In the genomic region with DNA sequence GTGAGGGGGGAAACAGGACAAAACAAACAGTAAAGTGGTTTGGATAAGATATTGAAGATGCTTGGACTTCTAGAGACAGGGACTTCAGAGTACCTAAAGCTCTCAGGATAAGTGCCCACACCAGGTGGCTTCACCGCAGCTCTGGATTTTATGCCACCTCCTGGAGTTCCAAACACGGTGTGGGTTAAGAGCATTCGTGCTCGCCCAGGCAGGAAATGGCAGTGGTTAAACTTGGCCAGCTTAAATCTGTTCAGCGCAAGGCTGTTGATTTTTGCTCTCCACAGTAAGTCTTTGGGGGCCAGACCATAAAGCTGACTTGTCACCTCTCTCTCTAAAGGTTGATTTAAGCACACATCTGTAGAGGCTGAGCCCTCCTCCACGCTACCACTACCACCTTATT, we compare ENCODE assay signal across 23 mouse cellular contexts.
A peak's percentile ranks its signal among the peaks of the same experiment; 100 is the strongest.
DNase-seq lines count a peak whose midpoint lies in the region; ATAC-seq and TF ChIP-seq lines count a peak whose summit lies in the region.
"Had no signal": no experiment of that assay in that cellular context is flagged by ENCODE, and none has a peak within 500 bp of the region (broad histone marks: within the 10 kb centered on the region; RNA-seq: fewer than 3 reads in every experiment).

No protein-coding gene starts in this region.

- peak; percentile 66 for DNase-seq in heart, embryonic 10.5 days (ENCODE audit: low spot score)
- no peak for DNase-seq in heart, adult 2 months
- DNase-seq in lung, adult 2 months = no peak
- no peak for DNase-seq in embryonic facial prominence, embryonic 10.5 days (ENCODE audit: low spot score)
- no peak for DNase-seq in urinary bladder, postnatal 10 days (ENCODE audit: low spot score)
- no peak for DNase-seq in forebrain, embryonic 11.5 days (ENCODE audit: low spot score)
- DNase-seq: adrenal gland, postnatal 14 days; B cell, adult 2 months; cerebellum, adult 11-12 months; cerebellum, adult 9-10 months; cerebellum, postnatal 25 days; forebrain, postnatal 0 days; gastrocnemius, postnatal 14 days; heart, postnatal 14 days had no signal

- peaks cover 25% of the 10 kb centered on the region for H3K4me1 ChIP-seq in heart, embryonic 10.5 days
- H3K4me1 ChIP-seq in heart, adult 2 months (ENCODE audit: control insufficient read depth, insufficient read depth, low read length) = peaks cover 2% of the 10 kb centered on the region; the same call in 1 of the 2 replicates
- peaks cover 20% of the 10 kb centered on the region; the same call in 1 of the 2 replicates for H3K4me1 ChIP-seq in lung, embryonic 15.5 days
- peaks cover 2% of the 10 kb centered on the region; the same call in 1 of the 2 replicates for H3K4me1 ChIP-seq in lung, adult 2 months (ENCODE audit: control insufficient read depth, insufficient read depth, low read length)
- peaks cover 49% of the 10 kb centered on the region for H3K4me1 ChIP-seq in embryonic facial prominence, embryonic 10.5 days
- peaks cover 68% of the 10 kb centered on the region for H3K4me1 ChIP-seq in limb, embryonic 13.5 days
- H3K4me1 ChIP-seq in forebrain, embryonic 11.5 days (replicated peaks; ENCODE audit: control insufficient read depth, insufficient read depth, low read length) = peaks cover 16% of the 10 kb centered on the region

- 67% methylated on average over 6 of the region's 6 CpGs for WGBS in heart, embryonic 10.5 days
- 63% methylated on average over 6 of the region's 6 CpGs for WGBS in heart, adult 2 months
- 38% methylated on average over 6 of the region's 6 CpGs for WGBS in lung, embryonic 15.5 days
- WGBS in lung, adult 2 months = 35% methylated on average over 6 of the region's 6 CpGs
- WGBS in embryonic facial prominence, embryonic 10.5 days = 75% methylated on average over 6 of the region's 6 CpGs
- WGBS in limb, embryonic 13.5 days = 19% methylated on average over 6 of the region's 6 CpGs
- 55% methylated on average over 6 of the region's 6 CpGs for WGBS in forebrain, embryonic 11.5 days

- H3K9me3 ChIP-seq in heart, embryonic 10.5 days = no peaks in the 10 kb centered on the region
- H3K9me3 ChIP-seq in lung, embryonic 15.5 days = no peaks in the 10 kb centered on the region
- H3K9me3 ChIP-seq in embryonic facial prominence, embryonic 10.5 days = no peaks in the 10 kb centered on the region
- no peaks in the 10 kb centered on the region for H3K9me3 ChIP-seq in limb, embryonic 13.5 days
- H3K9me3 ChIP-seq in forebrain, embryonic 11.5 days (ENCODE audit: control insufficient read depth, low read length) = peaks cover 2% of the 10 kb centered on the region; the same call in 1 of the 2 replicates
- H3K9me3 ChIP-seq: embryonic facial prominence, embryonic 15.5 days; forebrain, embryonic 12.5 days had no signal

- no peak for TF ChIP-seq EP300 in heart, adult 2 months (IDR thresholded peaks at IDR 0.05; ENCODE audit: insufficient read depth, low read depth, low read length)

- H3K9ac ChIP-seq in heart, adult 2 months (ENCODE audit: low read depth, low read length) = no peak overlapping the region
- H3K9ac ChIP-seq in lung, embryonic 15.5 days = no peak overlapping the region
- no peak overlapping the region for H3K9ac ChIP-seq in limb, embryonic 13.5 days
- H3K9ac ChIP-seq in forebrain, embryonic 11.5 days (ENCODE audit: low read length) = no peak overlapping the region
- H3K9ac ChIP-seq: embryonic facial prominence, embryonic 15.5 days; forebrain, embryonic 12.5 days; forebrain, postnatal 0 days; hindbrain, embryonic 14.5 days had no signal

- H3K36me3 ChIP-seq in heart, embryonic 10.5 days = no peaks in the 10 kb centered on the region; the same call in 1 of the 2 replicates
- H3K36me3 ChIP-seq in heart, adult 2 months (ENCODE audit: control insufficient read depth, insufficient read depth, low read length) = no peaks in the 10 kb centered on the region
- H3K36me3 ChIP-seq in lung, embryonic 15.5 days = no peaks in the 10 kb centered on the region
- H3K36me3 ChIP-seq in embryonic facial prominence, embryonic 10.5 days (replicated peaks) = no peaks in the 10 kb centered on the region
- H3K36me3 ChIP-seq in limb, embryonic 13.5 days = no peaks in the 10 kb centered on the region
- no peaks in the 10 kb centered on the region for H3K36me3 ChIP-seq in forebrain, embryonic 11.5 days (ENCODE audit: control insufficient read depth, insufficient read depth, low read length)
- H3K36me3 ChIP-seq: embryonic facial prominence, embryonic 15.5 days; forebrain, embryonic 12.5 days; G1E; hindbrain, embryonic 10.5 days had no signal

- no peak overlapping the region for H3K27ac ChIP-seq in heart, embryonic 10.5 days
- H3K27ac ChIP-seq in heart, adult 2 months = no peak overlapping the region; the same call in 1 of the 2 replicates
- peak overlapping the region; percentile 29; the same call in 1 of the 2 replicates for H3K27ac ChIP-seq in lung, embryonic 15.5 days
- peak overlapping the region; percentile 52 for H3K27ac ChIP-seq in embryonic facial prominence, embryonic 10.5 days (replicated peaks)
- peak overlapping the region; percentile 72; the same call in 1 of the 2 replicates for H3K27ac ChIP-seq in limb, embryonic 13.5 days
- H3K27ac ChIP-seq in forebrain, embryonic 11.5 days (ENCODE audit: low read depth, low read length) = no peak overlapping the region
- H3K27ac ChIP-seq: embryonic facial prominence, embryonic 15.5 days; forebrain, embryonic 12.5 days; hindbrain, embryonic 10.5 days; hindbrain, embryonic 14.5 days had no signal

- no peak overlapping the region for H3K4me3 ChIP-seq in heart, embryonic 10.5 days
- no peak overlapping the region for H3K4me3 ChIP-seq in heart, adult 2 months
- H3K4me3 ChIP-seq in lung, embryonic 15.5 days = no peak overlapping the region
- no peak overlapping the region for H3K4me3 ChIP-seq in lung, adult 2 months (replicated peaks; ENCODE audit: extremely low read depth, low read depth, low read length)
- H3K4me3 ChIP-seq in embryonic facial prominence, embryonic 10.5 days = no peak overlapping the region
- H3K4me3 ChIP-seq in limb, embryonic 13.5 days = no peak overlapping the region
- H3K4me3 ChIP-seq in forebrain, embryonic 11.5 days (ENCODE audit: low read depth, low read length) = no peak overlapping the region
- H3K4me3 ChIP-seq: embryonic facial prominence, embryonic 15.5 days; erythroblast, embryonic 14.5 days; forebrain, embryonic 12.5 days; hindbrain, embryonic 10.5 days had no signal

- H3K27me3 ChIP-seq in heart, embryonic 10.5 days (ENCODE audit: insufficient read depth, poor library complexity, severe bottlenecking) = no peaks in the 10 kb centered on the region
- no peaks in the 10 kb centered on the region for H3K27me3 ChIP-seq in heart, adult 2 months (ENCODE audit: control insufficient read depth, insufficient read depth, low read length)
- no peaks in the 10 kb centered on the region for H3K27me3 ChIP-seq in lung, embryonic 15.5 days
- H3K27me3 ChIP-seq in embryonic facial prominence, embryonic 10.5 days (replicated peaks; ENCODE audit: low read depth, poor library complexity, severe bottlenecking) = 0 out of 2 replicates have a peak, but pooled peaks cover 5% of the 10 kb centered on the region
- no peaks in the 10 kb centered on the region for H3K27me3 ChIP-seq in limb, embryonic 13.5 days
- no peaks in the 10 kb centered on the region for H3K27me3 ChIP-seq in forebrain, embryonic 11.5 days (ENCODE audit: control insufficient read depth, insufficient read depth, low read length)
- H3K27me3 ChIP-seq: embryonic facial prominence, embryonic 15.5 days had no signal

- no peak for TF ChIP-seq CTCF in heart, adult 2 months (IDR thresholded peaks at IDR 0.05)
- no peak for TF ChIP-seq CTCF in lung, adult 2 months (IDR thresholded peaks at IDR 0.05; ENCODE audit: insufficient read depth, low read length)

- H3K79me2 ChIP-seq in heart, adult 2 months (replicated peaks; ENCODE audit: control insufficient read depth, insufficient read depth, low read length) = no peaks in the 10 kb centered on the region

- H3K4me2 ChIP-seq in lung, embryonic 15.5 days = no peak overlapping the region
- H3K4me2 ChIP-seq in limb, embryonic 13.5 days (replicated peaks) = no peak overlapping the region
- no peak overlapping the region for H3K4me2 ChIP-seq in forebrain, embryonic 11.5 days (ENCODE audit: low read depth, low read length, severe bottlenecking)
- H3K4me2 ChIP-seq: embryonic facial prominence, embryonic 15.5 days; forebrain, embryonic 12.5 days; hindbrain, embryonic 14.5 days had no signal

- TF ChIP-seq POLR2A in heart, adult 2 months (IDR thresholded peaks at IDR 0.05; ENCODE audit: insufficient read depth, low read depth, low read length) = no peak
- no peak for TF ChIP-seq POLR2A in lung, adult 2 months (IDR thresholded peaks at IDR 0.05; ENCODE audit: borderline replicate concordance, extremely low read depth, low read depth, low read length)

- intact Hi-C loops in heart, adult 2 months (cut with DNase I) = no loop called here

- ATAC-seq in lung, embryonic 15.5 days (ENCODE audit: borderline replicate concordance, extremely low read depth, low FRiP score, low TSS enrichment) = no peak
- ATAC-seq in limb, embryonic 13.5 days (ENCODE audit: low FRiP score, low read depth) = 0 out of 2 replicates have a peak, but pooled peaks have one; percentile 17
- no peak for ATAC-seq in forebrain, embryonic 11.5 days (replicated peaks; ENCODE audit: low FRiP score)
- ATAC-seq: CD4-positive, CD25-positive, alpha-beta regulatory T cell, adult 4 months; forebrain, postnatal 0 days had no signal

Comparison
In these comparisons a context has a peak if more than half of its experiments do, and no peak if none do; other contexts are left out.
1. H3K27ac ChIP-seq: peak in lung, embryonic 15.5 days (single experiment), embryonic facial prominence, embryonic 10.5 days (single experiment) and limb, embryonic 13.5 days (single experiment); none in heart, embryonic 10.5 days (single experiment), heart, adult 2 months (single experiment) and forebrain, embryonic 11.5 days (single experiment).